9 mouse cellular contexts compared by ENCODE assay signal in the genomic region with DNA sequence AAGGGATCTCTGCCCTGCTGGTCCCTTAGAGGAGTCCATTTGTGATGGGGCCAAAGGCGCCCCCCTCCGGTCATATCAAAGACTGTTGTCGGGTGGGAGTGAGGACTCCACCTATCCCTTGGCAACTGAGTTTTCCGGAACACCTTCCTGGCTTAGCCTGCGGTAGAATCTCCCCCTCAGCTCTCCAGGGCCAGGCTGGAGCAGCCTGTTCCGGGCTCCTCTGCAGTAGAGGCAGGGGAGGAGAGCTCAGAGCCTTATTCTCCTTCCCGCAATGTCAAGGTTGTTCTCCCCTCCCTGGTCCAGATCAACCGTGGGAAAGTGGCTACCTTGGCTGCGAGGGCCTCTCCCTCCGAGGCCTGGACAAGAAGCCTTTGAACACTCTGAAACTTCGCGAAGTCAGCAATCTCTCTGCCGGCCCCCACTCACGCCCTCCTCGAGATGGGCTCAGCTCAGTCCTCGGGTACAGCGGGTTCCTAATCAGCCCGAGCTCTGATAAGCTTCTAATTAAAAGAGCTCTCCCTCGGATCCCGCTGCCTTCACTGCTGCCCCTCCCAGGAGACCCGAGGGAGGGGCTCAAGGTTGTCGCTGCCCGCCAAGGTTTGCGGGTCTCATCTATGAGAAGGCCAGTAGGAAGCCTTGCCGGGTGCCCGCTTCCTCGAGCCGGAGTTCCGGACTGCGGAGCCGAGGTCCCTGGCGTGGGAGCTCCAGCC. TPM values are rescaled to one million over a fixed set of nuclear protein-coding genes. Genes with fewer than 3 reads are reported as not detected.
A peak's percentile ranks its signal among the peaks of the same experiment; 100 is the strongest.
DNase-seq lines count a peak whose midpoint lies in the region; ATAC-seq lines count a peak whose summit lies in the region.
"Had no signal": no experiment of that assay in that cellular context is flagged by ENCODE, and none has a peak within 500 bp of the region (broad histone marks: within the 10 kb centered on the region; RNA-seq: fewer than 3 reads in every experiment).

No protein-coding gene starts in this region.

- H3K36me3 ChIP-seq in forebrain, embryonic 11.5 days (ENCODE audit: control insufficient read depth, insufficient read depth, low read length) = no peaks in the 10 kb centered on the region
- H3K36me3 ChIP-seq in forebrain, embryonic 14.5 days (ENCODE audit: control insufficient read depth, insufficient read depth, low read length) = no peaks in the 10 kb centered on the region
- no peaks in the 10 kb centered on the region for H3K36me3 ChIP-seq in heart, embryonic 14.5 days (ENCODE audit: control insufficient read depth, insufficient read depth, low read length)
- no peaks in the 10 kb centered on the region for H3K36me3 ChIP-seq in liver, embryonic 12.5 days
- H3K36me3 ChIP-seq: hindbrain, embryonic 15.5 days had no signal

- H3K4me1 ChIP-seq in forebrain, embryonic 11.5 days (replicated peaks; ENCODE audit: control insufficient read depth, insufficient read depth, low read length) = peaks cover 9% of the 10 kb centered on the region
- no peaks in the 10 kb centered on the region; the same call in 1 of the 2 replicates for H3K4me1 ChIP-seq in forebrain, embryonic 14.5 days (ENCODE audit: control insufficient read depth, insufficient read depth, low read length)
- H3K4me1 ChIP-seq in heart, embryonic 14.5 days (ENCODE audit: control insufficient read depth in 2 of 2, insufficient read depth in 2 of 2, low read length in 2 of 2) = peaks cover 9 to 24% of the 10 kb centered on the region in 2 experiments; a peak in 3 of 4 replicates
- H3K4me1 ChIP-seq in liver, embryonic 12.5 days = peaks cover 22% of the 10 kb centered on the region; the same call in 1 of the 2 replicates

- no peak overlapping the region for H3K4me3 ChIP-seq in forebrain, embryonic 11.5 days (ENCODE audit: low read depth, low read length)
- no peak overlapping the region for H3K4me3 ChIP-seq in forebrain, embryonic 14.5 days (ENCODE audit: low read depth, low read length)
- peak overlapping the region; percentile 29 for H3K4me3 ChIP-seq in heart, embryonic 14.5 days (ENCODE audit: control insufficient read depth in 1 of 2, insufficient read depth in 1 of 2, low read depth in 1 of 2, low read length in 2 of 2)
- peak overlapping the region; percentile 8; the same call in 1 of the 2 replicates for H3K4me3 ChIP-seq in liver, embryonic 12.5 days
- H3K4me3 ChIP-seq: hindbrain, embryonic 15.5 days had no signal

- H3K9ac ChIP-seq in forebrain, embryonic 11.5 days (ENCODE audit: low read length) = no peak overlapping the region
- H3K9ac ChIP-seq in forebrain, embryonic 14.5 days (ENCODE audit: low read length) = no peak overlapping the region
- H3K9ac ChIP-seq in heart, embryonic 14.5 days (ENCODE audit: low read length) = peak overlapping the region; percentile 63
- no peak overlapping the region for H3K9ac ChIP-seq in liver, embryonic 12.5 days
- H3K9ac ChIP-seq: hindbrain, embryonic 15.5 days had no signal

- no peak overlapping the region for H3K27ac ChIP-seq in forebrain, embryonic 11.5 days (ENCODE audit: low read depth, low read length)
- H3K27ac ChIP-seq in forebrain, embryonic 14.5 days (ENCODE audit: low read depth, low read length) = no peak overlapping the region
- H3K27ac ChIP-seq in heart, embryonic 14.5 days (replicated peaks in 1 of 2; ENCODE audit: control insufficient read depth in 1 of 2, insufficient read depth in 1 of 2, low read depth in 2 of 2, low read length in 2 of 2) = peak overlapping the region; percentile 39 to 40; a peak in 2 of 4 replicates
- H3K27ac ChIP-seq in liver, embryonic 12.5 days = no peak overlapping the region
- H3K27ac ChIP-seq: hindbrain, embryonic 15.5 days had no signal

- peaks cover 97% of the 10 kb centered on the region for H3K27me3 ChIP-seq in forebrain, embryonic 11.5 days (ENCODE audit: control insufficient read depth, insufficient read depth, low read length)
- peaks cover 97% of the 10 kb centered on the region for H3K27me3 ChIP-seq in forebrain, embryonic 14.5 days (replicated peaks; ENCODE audit: control insufficient read depth, insufficient read depth, low read length)
- peaks cover 87% of the 10 kb centered on the region for H3K27me3 ChIP-seq in heart, embryonic 14.5 days (ENCODE audit: control insufficient read depth, insufficient read depth, low read length)
- peaks cover 100% of the 10 kb centered on the region for H3K27me3 ChIP-seq in liver, embryonic 12.5 days (replicated peaks)

- no peak overlapping the region for H3K4me2 ChIP-seq in forebrain, embryonic 11.5 days (ENCODE audit: low read depth, low read length, severe bottlenecking)
- no peak overlapping the region for H3K4me2 ChIP-seq in forebrain, embryonic 14.5 days (ENCODE audit: low read length)
- peak overlapping the region; percentile 56 for H3K4me2 ChIP-seq in heart, embryonic 14.5 days (ENCODE audit: low read length)
- peak overlapping the region; percentile 41 for H3K4me2 ChIP-seq in liver, embryonic 12.5 days
- H3K4me2 ChIP-seq: hindbrain, embryonic 15.5 days had no signal

- peak; percentile 66 for DNase-seq in forebrain, embryonic 11.5 days (ENCODE audit: low spot score)
- DNase-seq in forebrain, embryonic 14.5 days (ENCODE audit: low spot score) = no peak
- peak; percentile 68 for DNase-seq in ES-CJ7 (ENCODE audit: low read depth, low spot score)
- DNase-seq in thymus, adult 18-20 months = no peak
- DNase-seq in left cerebral cortex, postnatal 10 days (ENCODE audit: extremely low spot score in 1 of 2, low spot score in 2 of 2) = no peak
- DNase-seq in thymus, postnatal 0 days (ENCODE audit: low spot score) = no peak

- WGBS in forebrain, embryonic 11.5 days = under 1% methylated on average over 32 of the region's 32 CpGs
- WGBS in forebrain, embryonic 14.5 days = under 1% methylated on average over 32 of the region's 32 CpGs
- 2% methylated on average over 32 of the region's 32 CpGs for WGBS in heart, embryonic 14.5 days
- WGBS in liver, embryonic 12.5 days (ENCODE audit: insufficient replicate concordance) = 2% methylated on average over 32 of the region's 32 CpGs

- ATAC-seq in forebrain, embryonic 11.5 days (replicated peaks; ENCODE audit: low FRiP score) = no peak
- no peak for ATAC-seq in forebrain, embryonic 14.5 days
- ATAC-seq in heart, embryonic 14.5 days (ENCODE audit: insufficient number of reproducible peaks, insufficient read depth, low FRiP score, low read depth) = no peak
- peak; percentile 31; the same call in 1 of the 2 replicates for ATAC-seq in liver, embryonic 12.5 days

- intact Hi-C loops in left cerebral cortex, postnatal 10 days (cut with DNase I) = no loop called here

- H3K9me3 ChIP-seq in forebrain, embryonic 11.5 days (ENCODE audit: control insufficient read depth, low read length) = no peaks in the 10 kb centered on the region
- no peaks in the 10 kb centered on the region for H3K9me3 ChIP-seq in forebrain, embryonic 14.5 days (replicated peaks; ENCODE audit: control insufficient read depth, low read length)
- no peaks in the 10 kb centered on the region for H3K9me3 ChIP-seq in heart, embryonic 14.5 days (ENCODE audit: control insufficient read depth, low read length)
- H3K9me3 ChIP-seq in liver, embryonic 12.5 days (replicated peaks) = no peaks in the 10 kb centered on the region
- H3K9me3 ChIP-seq: hindbrain, embryonic 15.5 days had no signal

RNA-seq across cellular contexts. Expression of a gene that starts 4.2 kb away (rescaled TPM):
- polyA plus RNA-seq in forebrain, embryonic 11.5 days (2014; fragmentation: Nextera tagmentation; extraction: Ambion mirVana) = 0.11 and 0.15 TPM in 2 replicates
- not detected in 2 replicates for polyA plus RNA-seq in forebrain, embryonic 14.5 days (2014; fragmentation: Nextera tagmentation; extraction: Ambion mirVana)
- 23.1 and 23.6 TPM in 2 replicates for polyA plus RNA-seq in heart, embryonic 14.5 days (2014; fragmentation: Nextera tagmentation; extraction: Ambion mirVana)
- polyA plus RNA-seq in liver, embryonic 12.5 days (2016; fragmentation: Nextera tagmentation; extraction: Ambion mirVana) = 6.6 and 7.2 TPM in 2 replicates
- total RNA-seq in left cerebral cortex, postnatal 10 days (2021) = under 1 TPM in 1 of 2 experiments, not detected in 1; 0.18 TPM
- 0.17 and 0.20 TPM in 2 replicates for polyA plus RNA-seq in thymus, postnatal 0 days (2015; fragmentation: Nextera tagmentation; extraction: Ambion mirVana)

RNA-seq across cellular contexts. Expression of a gene that starts 38.7 kb away (rescaled TPM):
- not detected in 2 replicates for polyA plus RNA-seq in forebrain, embryonic 11.5 days (2014; fragmentation: Nextera tagmentation; extraction: Ambion mirVana)
- not detected in 2 replicates for polyA plus RNA-seq in forebrain, embryonic 14.5 days (2014; fragmentation: Nextera tagmentation; extraction: Ambion mirVana)
- not detected in 2 replicates for polyA plus RNA-seq in heart, embryonic 14.5 days (2014; fragmentation: Nextera tagmentation; extraction: Ambion mirVana)
- not detected in 2 replicates for polyA plus RNA-seq in liver, embryonic 12.5 days (2016; fragmentation: Nextera tagmentation; extraction: Ambion mirVana)
- not detected for total RNA-seq in left cerebral cortex, postnatal 10 days (2021)
- polyA plus RNA-seq in thymus, postnatal 0 days (2015; fragmentation: Nextera tagmentation; extraction: Ambion mirVana) = not detected in 2 replicates
- polyA plus RNA-seq: hindbrain, embryonic 15.5 days had no signal

Comparison
In these comparisons a context has a peak if more than half of its experiments do, and no peak if none do; other contexts are left out.
1. DNase-seq: peak in forebrain, embryonic 11.5 days (single experiment) and ES-CJ7 (single experiment); none in forebrain, embryonic 14.5 days (single experiment), thymus, adult 18-20 months (0 of 2), left cerebral cortex, postnatal 10 days (0 of 2) and thymus, postnatal 0 days (single experiment).
2. H3K27ac ChIP-seq: peak in heart, embryonic 14.5 days (2 of 2); none in forebrain, embryonic 11.5 days (single experiment), forebrain, embryonic 14.5 days (single experiment) and liver, embryonic 12.5 days (single experiment).
3. H3K4me2 ChIP-seq: peak in heart, embryonic 14.5 days (single experiment) and liver, embryonic 12.5 days (single experiment); none in forebrain, embryonic 11.5 days (single experiment) and forebrain, embryonic 14.5 days (single experiment).
4. H3K4me3 ChIP-seq: peak in heart, embryonic 14.5 days (2 of 2) and liver, embryonic 12.5 days (single experiment); none in forebrain, embryonic 11.5 days (single experiment) and forebrain, embryonic 14.5 days (single experiment).